Mouse (Mus musculus): ENCODE results near the gene Lgals1. TPM values are rescaled to one million over a fixed set of nuclear protein-coding genes. Genes with fewer than 3 reads are reported as not detected.
A peak's percentile ranks its signal among the peaks of the same experiment; 100 is the strongest.

Gene Lgals1
- polyA plus RNA-seq, 1 experiment: 1,245 TPM

- TF ChIP-seq POLR2A (IDR thresholded peaks at IDR 0.05; ENCODE audit: borderline replicate concordance, low read depth, low read length) (no peak), CTCF (IDR thresholded peaks at IDR 0.05; ENCODE audit: low read depth, low read length) (no peak)
- peaks cover 9% of the 10 kb centered on the region for H3K4me1 ChIP-seq (ENCODE audit: control insufficient read depth, insufficient read depth, low read length)
- H3K27ac ChIP-seq (ENCODE audit: insufficient read depth, low read depth, low read length): no peak overlapping the region
- no peak overlapping the region for H3K4me3 ChIP-seq (ENCODE audit: insufficient read depth, low read length)
Measured at GRCm38 (mm10) chr15:78919914-78920313, 6.6 kb upstream of the Lgals1 start.

- TF ChIP-seq CTCF (IDR thresholded peaks at IDR 0.05; ENCODE audit: low read depth, low read length): no peak
- no peak for TF ChIP-seq POLR2A (IDR thresholded peaks at IDR 0.05; ENCODE audit: borderline replicate concordance, low read depth, low read length)
- peaks cover 13% of the 10 kb centered on the region for H3K4me1 ChIP-seq (ENCODE audit: control insufficient read depth, insufficient read depth, low read length)
- H3K27ac ChIP-seq (ENCODE audit: insufficient read depth, low read depth, low read length): no peak overlapping the region
- no peak overlapping the region for H3K4me3 ChIP-seq (ENCODE audit: insufficient read depth, low read length)
Measured at GRCm38 (mm10) chr15:78922700-78923099, 3.8 kb upstream of the Lgals1 start.

GRCm38 (mm10) chr15:78923585-78923984 is 2.9 kb upstream of the Lgals1 start:
- no peak overlapping the region for H3K4me3 ChIP-seq (ENCODE audit: insufficient read depth, low read length)
- TF ChIP-seq POLR2A (IDR thresholded peaks at IDR 0.05; ENCODE audit: borderline replicate concordance, low read depth, low read length): no peak
- TF ChIP-seq CTCF (IDR thresholded peaks at IDR 0.05; ENCODE audit: low read depth, low read length): no peak
- no peak overlapping the region for H3K27ac ChIP-seq (ENCODE audit: insufficient read depth, low read depth, low read length)
- H3K4me1 ChIP-seq (ENCODE audit: control insufficient read depth, insufficient read depth, low read length): peaks cover 16% of the 10 kb centered on the region

- Histone ChIP-seq H3K4me1 (ENCODE audit: control insufficient read depth, insufficient read depth, low read length) (peaks cover 17% of the 10 kb centered on the region), H3K4me3 (ENCODE audit: insufficient read depth, low read length) (no peak overlapping the region), H3K27ac (ENCODE audit: insufficient read depth, low read depth, low read length) (no peak overlapping the region)
- TF ChIP-seq CTCF (IDR thresholded peaks at IDR 0.05; ENCODE audit: low read depth, low read length): no peak
- TF ChIP-seq POLR2A (IDR thresholded peaks at IDR 0.05; ENCODE audit: borderline replicate concordance, low read depth, low read length): no peak
Measured at GRCm38 (mm10) chr15:78925129-78925528, 1.4 kb upstream of the Lgals1 start.

GRCm38 (mm10) chr15:78927021-78927787 is 679 bp downstream of the Lgals1 start:
- H3K4me1 ChIP-seq (ENCODE audit: control insufficient read depth, insufficient read depth, low read length): peaks cover 17% of the 10 kb centered on the region
- H3K27ac ChIP-seq (ENCODE audit: insufficient read depth, low read depth, low read length): peak overlapping the region; percentile 93
- no peak for TF ChIP-seq CTCF (IDR thresholded peaks at IDR 0.05; ENCODE audit: low read depth, low read length)
- no peak for TF ChIP-seq POLR2A (IDR thresholded peaks at IDR 0.05; ENCODE audit: borderline replicate concordance, low read depth, low read length)
- peak overlapping the region; percentile 87 for H3K4me3 ChIP-seq (ENCODE audit: insufficient read depth, low read length)

- peak overlapping the region; percentile 87 for H3K4me3 ChIP-seq (ENCODE audit: insufficient read depth, low read length)
- TF ChIP-seq CTCF (IDR thresholded peaks at IDR 0.05; ENCODE audit: low read depth, low read length): no peak
- 0 out of 2 replicates have a peak, but pooled peaks have one; percentile 37 for TF ChIP-seq POLR2A (IDR thresholded peaks at IDR 0.05; ENCODE audit: borderline replicate concordance, low read depth, low read length)
- H3K27ac ChIP-seq (ENCODE audit: insufficient read depth, low read depth, low read length): peak overlapping the region; percentile 93
- peaks cover 17% of the 10 kb centered on the region for H3K4me1 ChIP-seq (ENCODE audit: control insufficient read depth, insufficient read depth, low read length)
Measured at GRCm38 (mm10) chr15:78927788-78928457, 1.4 kb downstream of the Lgals1 start.

- no peak for TF ChIP-seq POLR2A (IDR thresholded peaks at IDR 0.05; ENCODE audit: borderline replicate concordance, low read depth, low read length)
- no peak for TF ChIP-seq CTCF (IDR thresholded peaks at IDR 0.05; ENCODE audit: low read depth, low read length)
- Histone ChIP-seq H3K4me1 (ENCODE audit: control insufficient read depth, insufficient read depth, low read length) (peaks cover 17% of the 10 kb centered on the region), H3K4me3 (ENCODE audit: insufficient read depth, low read length) (peak overlapping the region; percentile 47), H3K27ac (ENCODE audit: insufficient read depth, low read depth, low read length) (peak overlapping the region; percentile 85)
Measured at GRCm38 (mm10) chr15:78928539-78928938, 2.0 kb downstream of the Lgals1 start.

GRCm38 (mm10) chr15:78930192-78930706 is 3.7 kb downstream of the Lgals1 start:
- no peak for TF ChIP-seq POLR2A (IDR thresholded peaks at IDR 0.05; ENCODE audit: borderline replicate concordance, low read depth, low read length)
- no peak for TF ChIP-seq CTCF (IDR thresholded peaks at IDR 0.05; ENCODE audit: low read depth, low read length)
- Histone ChIP-seq H3K4me3 (ENCODE audit: insufficient read depth, low read length) (no peak overlapping the region), H3K4me1 (ENCODE audit: control insufficient read depth, insufficient read depth, low read length) (peaks cover 15% of the 10 kb centered on the region), H3K27ac (ENCODE audit: insufficient read depth, low read depth, low read length) (no peak overlapping the region)

GRCm38 (mm10) chr15:78930801-78931426 is 4.4 kb downstream of the Lgals1 start:
- TF ChIP-seq POLR2A (IDR thresholded peaks at IDR 0.05; ENCODE audit: borderline replicate concordance, low read depth, low read length): no peak
- TF ChIP-seq CTCF (IDR thresholded peaks at IDR 0.05; ENCODE audit: low read depth, low read length): no peak
- Histone ChIP-seq H3K4me1 (ENCODE audit: control insufficient read depth, insufficient read depth, low read length) (peaks cover 10% of the 10 kb centered on the region), H3K27ac (ENCODE audit: insufficient read depth, low read depth, low read length) (no peak overlapping the region), H3K4me3 (ENCODE audit: insufficient read depth, low read length) (no peak overlapping the region)

Measured in bone marrow macrophage, adult 2 months (primary cell).